Mouse (Mus musculus): ENCODE data around the gene Napa.

Gene Napa

DNA sequence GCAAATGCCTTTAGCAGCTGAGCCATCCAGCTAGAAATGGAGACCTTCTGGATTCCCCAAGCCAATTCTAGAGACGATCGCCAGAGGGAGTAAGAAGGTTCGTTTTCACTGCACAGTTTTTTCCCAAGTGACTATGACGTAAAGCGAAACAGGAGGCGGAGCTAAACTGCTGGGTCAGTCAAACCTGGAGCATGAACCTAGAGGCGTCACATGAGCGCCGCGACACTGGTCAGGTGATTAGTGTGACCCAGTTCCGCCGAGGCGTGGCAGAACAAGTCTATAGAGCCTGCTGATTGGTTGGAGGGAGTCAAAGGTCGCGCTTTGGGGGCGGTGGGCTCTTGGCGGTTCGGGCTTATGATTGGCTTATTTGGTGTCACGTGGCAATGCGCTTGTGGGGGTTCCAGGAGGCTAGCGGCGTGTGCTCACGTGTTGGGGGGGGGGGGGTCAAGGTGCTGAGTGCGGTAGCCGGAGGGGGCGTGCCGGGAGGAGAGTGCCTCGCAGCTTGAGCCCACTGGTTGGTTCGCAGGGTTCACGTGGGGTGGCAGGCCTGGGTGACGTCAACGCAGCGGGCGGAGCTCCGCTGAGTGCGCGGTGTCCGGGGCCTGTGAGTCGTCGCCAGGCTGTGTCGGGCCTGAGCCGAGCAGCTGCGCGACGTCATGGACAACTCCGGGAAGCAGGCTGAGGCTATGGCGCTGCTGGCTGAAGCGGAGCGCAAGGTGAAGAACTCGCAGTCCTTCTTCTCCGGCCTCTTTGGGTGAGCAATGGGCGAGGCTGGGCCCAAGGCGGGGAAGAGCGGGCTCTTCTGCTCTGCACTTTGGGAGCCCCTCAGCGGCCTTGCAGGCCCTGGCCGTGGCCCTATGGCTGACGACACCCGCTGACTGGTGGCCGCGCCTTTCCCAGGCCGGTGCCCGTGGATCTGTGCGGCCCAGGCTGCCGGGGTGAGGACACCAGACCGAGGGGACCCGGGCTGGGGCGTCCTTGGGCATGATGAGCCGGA is at the start of gene Napa:
Gene Napa, plus strand, starts transcription at position 438 of the 997 bp plus-strand sequence.
- DNase-seq (ENCODE audit: low spot score) = peak; percentile 100

DNA sequence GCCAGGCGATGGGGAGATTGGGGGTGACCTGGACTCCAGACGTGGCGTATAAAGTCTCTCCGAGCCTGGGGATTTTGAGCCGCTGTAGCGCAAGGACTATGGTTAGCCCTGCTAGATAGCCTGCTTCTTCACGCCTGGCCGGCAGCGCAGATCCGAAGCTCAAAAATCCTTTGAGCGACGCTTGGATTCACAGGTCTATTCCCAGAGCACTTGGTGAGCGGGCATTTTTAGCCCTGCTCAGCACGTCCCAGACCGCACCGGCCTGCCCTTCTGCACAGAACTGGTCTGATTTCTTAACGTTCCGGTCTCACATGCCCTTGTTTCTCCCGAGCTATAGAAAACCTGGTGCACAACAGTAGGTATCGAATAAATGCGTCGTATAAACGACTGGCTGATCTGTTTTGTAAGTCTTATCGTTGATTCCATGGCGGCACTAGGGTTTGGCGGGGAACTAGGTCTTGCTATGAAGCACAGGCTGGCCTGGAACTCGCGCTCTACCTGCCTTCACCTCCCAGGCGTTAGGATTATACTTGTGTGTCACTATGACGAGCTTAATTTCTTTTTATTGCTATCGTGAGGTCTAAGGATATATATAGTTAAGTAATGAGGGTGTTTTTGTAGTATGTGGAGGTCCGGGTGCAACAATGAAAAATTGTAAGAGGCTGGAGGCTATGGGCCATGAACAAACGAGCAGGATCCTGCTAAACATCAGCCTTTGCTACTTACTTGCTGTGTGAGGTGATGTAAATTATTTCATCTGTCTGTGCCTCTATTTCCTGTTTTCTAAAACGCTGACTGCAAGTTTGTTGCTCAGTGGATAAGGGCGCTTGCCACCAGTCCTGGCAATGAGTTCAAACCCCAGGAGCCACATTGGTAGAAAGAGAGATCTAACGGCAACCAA is 49.3 kb upstream of the Napa start:
- no peak for DNase-seq (ENCODE audit: low spot score)

DNA sequence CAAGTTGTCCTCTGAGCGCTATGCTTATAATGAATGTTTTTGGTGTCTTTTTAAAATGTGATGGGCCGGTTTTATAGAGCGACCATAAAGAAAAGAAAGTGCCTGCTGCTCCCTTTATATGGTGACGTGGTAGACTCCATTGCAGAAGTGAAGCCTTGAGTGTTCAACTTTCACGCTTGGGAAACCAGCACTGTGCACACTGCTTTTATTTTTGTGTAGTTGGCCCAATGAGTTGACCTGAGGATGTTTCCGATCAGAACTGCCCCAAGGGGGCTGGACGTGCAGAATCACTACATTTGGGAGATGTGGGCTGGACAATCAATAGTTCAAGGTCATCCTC is 48.7 kb upstream of the Napa start:
- DNase-seq (ENCODE audit: low spot score) = no peak

DNA sequence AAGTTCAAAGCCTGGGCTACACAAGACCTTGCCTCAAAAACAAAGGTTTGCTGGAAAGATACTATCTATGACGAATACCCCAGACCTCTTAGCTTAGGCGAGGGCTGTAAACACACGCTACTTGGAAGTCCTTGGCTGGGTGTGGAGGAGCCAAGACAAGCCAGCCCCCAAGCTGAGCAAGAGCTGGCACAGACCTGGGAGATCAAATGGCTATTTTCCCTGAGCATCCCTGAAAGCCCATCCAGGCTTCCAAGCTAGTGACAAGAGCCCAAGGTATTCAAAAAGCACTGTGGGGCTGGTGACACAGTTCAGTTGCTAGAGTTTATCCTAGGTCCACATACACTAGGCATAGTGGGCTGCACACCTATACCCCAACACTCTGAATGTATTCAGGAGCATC is 47.7 kb upstream of the Napa start:
- DNase-seq (ENCODE audit: low spot score) = no peak

DNA sequence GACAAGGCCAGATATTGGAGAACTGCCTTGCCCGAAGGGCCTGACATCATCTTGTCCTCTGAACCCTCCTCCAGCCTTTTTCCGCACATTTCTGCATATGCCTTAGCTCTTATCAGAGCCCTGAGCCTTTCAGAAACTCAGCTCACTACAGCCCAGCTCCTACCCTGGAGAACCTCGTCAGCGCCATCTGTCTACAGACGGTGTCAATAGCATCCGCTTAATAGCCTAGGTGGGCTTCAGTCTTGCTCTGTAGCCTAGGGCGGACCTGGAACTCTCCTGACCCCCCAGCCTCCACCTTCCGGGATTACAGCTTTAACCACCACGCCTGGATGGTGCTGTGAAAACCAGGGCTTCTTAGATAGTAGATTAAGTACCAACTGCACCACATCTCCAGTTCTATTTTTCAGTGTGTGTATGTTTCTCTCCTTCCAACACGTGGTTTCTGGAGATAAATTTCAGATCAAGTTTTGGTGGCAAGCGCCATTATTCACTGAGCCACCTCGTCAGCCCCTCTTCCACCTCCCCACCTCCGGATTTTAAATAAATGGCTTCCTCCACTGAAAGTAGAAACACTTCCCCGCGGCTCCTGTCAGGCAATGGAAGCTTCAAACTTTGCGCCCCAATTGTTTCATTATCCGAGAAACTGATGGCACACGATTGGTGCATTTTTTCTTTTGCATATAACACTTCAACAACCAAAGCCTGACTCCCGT is 46.2 kb upstream of the Napa start:
- DNase-seq (ENCODE audit: low spot score) = peak; percentile 55

DNA sequence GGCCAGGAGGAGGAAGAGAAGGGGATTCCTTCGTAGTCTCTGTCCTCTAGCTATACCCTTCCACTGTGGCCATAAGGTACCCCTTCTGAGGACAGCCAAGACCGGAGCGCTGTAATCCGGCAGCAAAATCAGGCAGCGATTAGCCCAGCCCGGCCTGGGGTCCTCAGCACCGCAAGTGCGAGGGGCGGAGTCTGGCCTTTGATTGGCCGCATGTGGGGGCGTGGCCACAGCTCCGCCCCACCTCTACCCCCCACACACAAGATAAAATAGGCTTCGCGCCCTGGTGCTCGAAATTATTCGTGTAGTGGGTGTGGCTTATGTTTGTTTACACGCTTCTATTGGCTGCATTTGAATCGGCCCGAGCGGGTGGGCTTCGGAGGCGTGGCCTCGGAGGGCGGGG is 45.6 kb upstream of the Napa start:
- DNase-seq (ENCODE audit: low spot score) = peak; percentile 90

DNA sequence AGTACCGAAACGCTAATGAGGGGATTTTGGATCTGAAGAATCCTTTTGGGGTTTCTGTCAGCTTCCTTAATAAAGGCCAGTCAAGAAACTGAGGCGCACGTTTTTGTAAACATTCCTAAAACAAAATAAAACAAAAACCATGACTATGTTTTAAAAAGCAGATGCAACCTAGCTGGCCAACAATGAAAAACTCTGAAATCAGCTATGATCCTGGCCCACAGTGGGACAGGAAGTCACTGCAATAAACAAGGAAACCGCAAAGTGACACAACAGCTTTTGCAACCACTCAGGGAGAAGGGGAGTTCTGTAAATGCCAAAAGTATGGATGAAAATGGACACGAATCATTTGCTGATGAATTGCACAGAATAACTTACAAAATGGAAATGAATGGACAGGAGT is 45.2 kb upstream of the Napa start:
- DNase-seq (ENCODE audit: low spot score) = no peak

DNA sequence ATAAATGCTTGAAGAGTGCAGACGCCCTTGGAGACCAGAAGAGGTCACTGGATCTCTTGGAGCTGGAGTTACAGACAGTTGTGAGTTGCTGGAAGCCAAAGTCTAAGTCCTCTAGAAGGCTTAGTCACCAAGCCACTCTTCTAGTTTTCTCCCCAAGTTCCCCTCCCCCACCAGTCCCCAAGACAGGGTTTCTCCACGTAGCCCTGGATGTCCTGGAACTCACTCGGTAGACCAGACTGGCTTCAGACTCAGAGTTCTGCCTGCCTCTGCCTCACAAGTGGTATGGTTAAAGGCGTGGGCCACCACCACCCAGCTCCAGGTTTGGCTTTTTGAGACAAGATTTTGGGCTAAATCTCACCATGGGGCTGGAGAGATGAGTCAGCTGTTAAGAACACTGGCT is 43.3 kb upstream of the Napa start:
- DNase-seq (ENCODE audit: low spot score) = no peak

DNA sequence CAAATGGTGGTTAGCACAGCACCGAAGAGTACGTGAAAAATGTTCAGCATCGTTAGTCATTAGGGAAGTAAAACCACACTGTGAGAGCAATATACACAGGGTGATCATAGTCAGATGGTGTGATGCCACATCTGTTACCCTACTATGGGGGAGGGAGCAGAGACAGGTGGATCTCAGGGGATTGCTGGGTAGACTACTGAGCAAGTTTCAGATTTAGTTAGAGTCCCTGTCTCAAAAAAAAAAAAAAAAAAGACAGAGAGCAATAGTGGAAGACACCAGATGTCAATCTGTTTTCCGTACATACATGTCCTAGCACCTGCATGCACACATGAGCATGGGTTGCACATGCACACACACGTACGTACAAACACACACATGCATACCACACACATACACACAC is 42.6 kb upstream of the Napa start:
- no peak for DNase-seq (ENCODE audit: low spot score)

DNA sequence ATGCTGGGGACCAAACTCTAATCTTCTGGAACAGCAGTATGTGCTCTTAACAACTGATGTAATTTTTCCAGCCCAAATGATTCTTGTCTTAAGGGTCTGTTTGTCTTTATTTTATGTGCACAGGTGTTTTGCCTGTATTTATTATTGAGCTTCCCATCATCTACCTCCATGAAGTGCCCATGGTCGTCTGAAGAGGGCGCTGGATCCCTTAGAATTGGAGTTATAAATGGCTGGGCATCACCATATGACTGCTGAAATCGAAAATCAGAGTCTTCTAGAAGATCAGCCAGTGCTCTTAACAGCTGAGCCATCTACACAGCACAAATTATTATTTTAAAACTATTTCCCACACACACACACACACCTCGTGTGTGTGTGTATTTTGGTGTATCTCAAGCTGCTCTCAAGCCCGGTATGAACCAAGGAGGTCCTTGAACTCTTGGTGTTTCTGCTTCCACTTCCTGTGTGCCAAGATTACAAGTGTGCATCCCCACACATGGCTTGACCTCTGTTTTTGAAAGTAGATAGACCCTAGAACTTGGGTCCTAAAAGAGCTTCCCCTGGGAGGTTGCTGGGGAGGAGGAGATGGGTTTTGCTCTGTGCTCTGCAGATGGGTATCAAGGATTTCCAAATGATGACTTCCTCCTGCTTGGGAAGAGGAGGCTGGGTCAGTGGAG is 41.7 kb upstream of the Napa start:
- no peak for DNase-seq (ENCODE audit: low spot score)

DNA sequence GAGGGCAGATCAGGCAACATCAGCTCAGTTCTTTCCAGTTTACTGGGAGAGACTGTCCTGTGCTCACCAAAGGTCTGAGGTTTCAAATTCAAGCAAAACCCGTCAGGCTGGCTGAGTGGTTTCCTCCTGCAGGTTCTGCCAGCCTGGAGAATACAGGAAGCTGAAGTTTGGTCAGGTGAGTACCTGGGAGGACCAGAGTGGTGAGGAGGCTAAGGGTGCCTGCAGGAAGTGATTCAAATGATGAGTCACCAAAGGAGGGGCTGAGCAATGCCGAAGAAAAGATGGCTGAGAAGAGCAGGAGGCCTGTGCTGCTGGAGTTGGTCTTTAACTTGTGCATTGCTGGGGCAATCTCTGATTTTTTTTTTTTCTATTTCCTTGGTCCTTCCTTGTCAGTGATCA is 41.1 kb upstream of the Napa start:
- no peak for DNase-seq (ENCODE audit: low spot score)

DNA sequence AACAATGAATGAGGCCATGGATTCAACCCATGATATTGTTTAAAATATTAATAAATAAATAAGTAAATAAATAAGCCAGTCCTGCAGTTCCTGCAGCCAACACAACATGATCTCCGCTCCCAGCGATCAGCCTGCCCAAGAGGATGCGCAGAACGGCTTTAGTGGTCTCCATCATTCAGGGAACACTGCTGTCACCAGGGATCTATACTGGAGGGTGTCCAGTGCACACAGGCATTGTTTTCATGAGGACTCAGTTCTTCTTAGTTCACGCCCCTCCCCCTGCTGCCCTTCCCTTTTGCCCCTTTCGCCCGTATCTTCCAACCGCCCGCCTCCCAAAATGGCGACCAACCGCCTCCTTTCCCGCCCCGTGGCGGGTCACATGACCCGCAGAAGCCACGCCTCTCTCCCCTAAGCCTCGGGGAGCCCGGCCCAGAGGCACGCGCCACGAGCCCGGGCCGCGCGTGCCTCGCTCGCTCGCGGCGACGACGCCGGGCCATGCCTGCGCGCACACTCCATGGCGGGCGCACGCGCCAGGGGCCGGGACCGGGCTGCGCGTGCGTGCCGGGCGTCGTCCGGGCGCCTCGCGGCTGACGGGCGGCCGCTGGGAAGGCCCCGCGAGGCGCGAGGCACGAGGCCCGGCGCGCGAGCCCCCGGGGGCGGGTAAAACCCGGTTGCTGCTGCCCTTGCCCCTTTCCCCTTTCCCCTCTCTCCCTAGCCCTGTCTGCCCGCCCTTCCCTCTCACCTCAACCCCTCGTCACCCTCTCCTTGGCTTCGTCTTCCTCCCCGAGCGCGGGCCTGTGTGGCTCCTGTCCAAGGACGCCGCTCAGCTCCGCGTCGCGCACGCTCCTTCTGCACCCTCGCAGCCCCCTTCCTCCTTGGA is 36.8 kb upstream of the Napa start, which contains the start of gene Zfp541:
Gene Zfp541, plus strand, starts transcription at position 596 of the 880 bp plus-strand sequence.
- DNase-seq (ENCODE audit: low spot score) = no peak

DNA sequence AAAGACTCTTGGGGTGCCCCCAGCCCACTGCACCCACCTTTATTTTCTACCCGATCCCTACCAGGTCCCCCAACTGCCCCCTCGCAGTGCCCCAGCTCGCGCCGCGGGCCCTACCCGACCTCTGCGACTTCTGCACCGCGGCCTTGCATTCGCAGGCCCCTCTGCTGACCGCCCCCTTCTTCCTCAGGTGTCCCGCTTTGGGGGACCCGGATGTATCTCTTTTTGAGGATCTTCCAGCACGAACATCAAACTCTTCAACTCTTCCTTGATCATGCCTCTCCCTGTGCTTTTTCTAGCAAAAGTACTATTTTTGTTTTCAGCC is 36.2 kb upstream of the Napa start:
- no peak for DNase-seq (ENCODE audit: low spot score)

DNA sequence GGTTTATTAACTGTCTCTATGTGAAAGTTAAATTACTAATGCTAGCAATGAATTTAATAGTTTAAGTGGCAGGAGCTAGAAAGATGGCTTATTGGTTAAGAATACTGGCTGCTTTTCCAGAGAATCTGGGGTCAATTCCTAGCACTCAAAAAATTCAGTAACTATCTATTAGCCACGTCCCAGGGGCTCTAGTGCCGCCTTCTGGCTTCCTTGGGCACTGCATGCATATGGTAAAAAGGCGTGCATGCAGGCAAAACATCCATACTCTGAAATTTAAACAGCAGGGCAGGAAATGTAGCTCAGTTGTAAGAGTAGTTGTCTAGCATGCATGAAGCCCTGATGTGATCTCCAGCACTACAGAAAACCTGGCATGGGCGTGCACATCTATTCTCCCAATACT is 34.8 kb upstream of the Napa start:
- no peak for DNase-seq (ENCODE audit: low spot score)

DNA sequence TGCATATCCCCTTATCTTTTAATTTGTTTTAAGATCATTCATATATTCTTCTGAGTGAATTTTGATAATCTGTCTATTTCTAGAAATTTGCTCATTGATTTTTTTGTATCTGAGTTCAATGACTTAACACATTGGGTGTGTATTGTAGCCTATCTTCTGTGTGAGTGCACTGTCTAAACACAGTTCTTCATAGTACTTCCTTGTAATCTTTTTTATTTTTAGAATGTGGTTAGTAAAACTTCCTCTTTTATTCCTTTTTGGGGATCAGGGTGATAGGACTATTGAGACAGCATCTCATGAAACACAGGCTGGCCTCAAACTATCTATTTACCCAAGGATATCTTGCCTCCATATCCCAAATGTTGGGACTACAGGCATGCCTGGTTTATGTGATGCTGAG is 27.4 kb upstream of the Napa start:
- no peak for DNase-seq (ENCODE audit: low spot score)

DNA sequence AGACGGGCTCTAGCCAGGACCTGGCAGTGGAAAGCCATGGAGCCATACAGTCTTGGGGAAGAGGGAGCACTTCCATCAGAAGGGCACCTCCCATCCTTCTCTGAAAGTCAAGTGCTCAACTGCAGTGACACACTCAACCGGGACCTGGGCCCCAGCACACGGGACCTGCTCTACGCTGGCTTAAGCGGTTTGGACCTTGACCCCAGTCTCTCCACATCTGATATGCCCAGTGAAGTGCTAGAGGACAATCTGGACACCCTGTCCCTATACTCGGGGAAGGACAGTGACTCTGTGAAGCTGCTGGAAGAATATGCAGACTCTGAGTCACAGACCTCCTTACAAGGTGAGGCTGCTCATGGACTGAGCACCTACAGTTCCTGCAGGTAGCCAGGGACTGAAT is 26.4 kb upstream of the Napa start:
- DNase-seq (ENCODE audit: low spot score) = no peak

DNA sequence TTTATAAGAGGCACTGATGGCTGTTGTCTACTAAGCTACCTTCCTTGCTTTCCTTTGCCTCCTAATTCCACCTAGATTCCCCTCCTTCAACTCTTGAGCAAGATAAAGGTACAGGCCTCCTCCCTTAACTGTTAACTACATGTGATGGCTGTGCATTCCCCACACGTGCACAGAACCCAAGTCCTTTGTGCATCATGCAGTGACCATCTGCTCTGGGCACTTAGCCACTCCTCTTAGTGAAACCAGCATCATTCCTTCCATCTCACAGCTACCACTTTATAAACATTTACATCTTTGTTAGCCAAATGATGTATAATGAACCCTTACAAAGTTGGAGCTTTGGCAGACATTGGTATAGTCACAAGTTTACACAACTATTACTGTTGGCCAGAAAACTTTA is 18.3 kb upstream of the Napa start:
- DNase-seq (ENCODE audit: low spot score) = no peak

DNA sequence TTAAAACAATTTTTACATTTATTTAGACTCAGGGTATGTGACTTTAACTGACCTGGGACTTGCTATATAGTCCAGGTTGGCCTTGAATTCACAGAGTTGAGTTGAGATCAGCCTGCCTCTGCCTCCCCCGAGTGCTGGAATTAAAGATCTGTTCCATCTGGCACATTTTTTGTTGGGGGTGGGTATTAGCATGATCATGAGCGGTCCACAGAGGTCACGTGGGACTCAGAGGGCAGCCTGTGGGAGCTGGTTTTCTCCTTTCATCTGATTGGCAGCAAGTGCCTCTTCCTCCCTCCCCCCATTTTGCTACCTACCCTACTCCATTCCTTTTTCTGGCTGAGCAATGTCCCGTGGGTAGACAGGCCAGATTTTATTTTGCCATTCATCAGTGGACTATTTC is 17.7 kb upstream of the Napa start:
- DNase-seq (ENCODE audit: low spot score) = no peak

DNA sequence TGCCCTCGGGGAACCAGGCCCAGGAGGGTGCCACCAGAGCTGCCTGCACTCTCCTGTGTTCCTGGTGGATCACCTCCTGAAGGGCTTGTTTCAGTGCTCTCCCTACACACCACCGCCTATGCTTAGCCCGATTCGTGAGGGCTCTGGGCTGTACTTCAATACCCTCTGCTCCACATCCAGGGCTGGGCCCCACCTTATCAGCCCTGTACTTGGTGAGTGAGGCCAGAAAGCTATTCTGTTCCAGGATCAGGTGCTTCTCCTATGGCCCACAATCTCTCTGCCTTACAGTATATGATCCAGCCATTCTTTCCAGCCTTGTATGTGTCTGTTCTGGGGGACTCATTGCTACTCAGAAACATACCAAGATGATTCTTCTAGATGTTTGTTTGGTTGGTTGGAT is 14.9 kb upstream of the Napa start:
- DNase-seq (ENCODE audit: low spot score) = no peak

DNA sequence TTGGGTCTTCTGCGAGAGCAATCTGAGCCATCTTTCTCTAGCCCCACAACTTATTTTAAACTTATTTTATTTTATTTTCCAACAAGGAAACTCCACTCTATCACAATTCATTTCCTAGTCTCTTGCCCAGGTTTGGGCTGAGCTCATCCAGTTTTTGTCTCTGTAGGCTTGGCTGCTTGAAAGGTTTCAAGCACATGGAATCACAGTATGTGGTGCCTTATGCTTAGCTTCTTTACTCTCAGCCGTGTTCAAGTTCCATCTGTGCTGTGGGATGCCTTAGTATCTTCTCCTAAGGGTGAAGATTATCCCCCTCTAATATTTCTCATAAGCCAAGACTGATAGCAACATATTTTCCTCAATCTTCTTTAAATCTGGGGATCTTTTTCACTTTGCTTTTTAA is 10.7 kb upstream of the Napa start:
- DNase-seq (ENCODE audit: low spot score) = no peak

DNA sequence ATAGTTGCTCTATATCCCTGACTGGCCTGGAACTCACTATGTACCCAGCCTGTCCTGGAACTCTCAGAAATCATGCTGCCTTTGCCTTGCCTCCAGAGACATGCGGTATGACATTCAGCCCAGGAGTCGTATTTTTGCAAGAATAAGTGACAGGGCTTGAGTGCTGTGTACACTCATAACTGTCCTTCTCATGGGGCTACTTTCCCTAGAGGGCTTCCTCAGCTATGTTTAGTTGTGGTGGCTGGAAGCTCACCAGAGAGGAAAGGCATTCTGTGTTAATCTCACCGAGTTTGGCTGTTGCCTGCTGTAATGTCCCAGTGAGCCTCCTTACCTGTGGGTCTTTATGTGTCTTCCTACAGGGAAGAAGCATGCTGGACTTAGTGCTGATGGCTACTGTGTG is 3.7 kb upstream of the Napa start:
- DNase-seq (ENCODE audit: low spot score) = no peak
